Comparison of ENCODE assay signal across 10 mouse cellular contexts in genomic region chr13:56613366-56613998, GRCm38 (mm10). TPM values are rescaled to one million over a fixed set of nuclear protein-coding genes. Genes with fewer than 3 reads are reported as not detected.
A peak's percentile ranks its signal among the peaks of the same experiment; 100 is the strongest.
DNase-seq lines count a peak whose midpoint lies in the region; ATAC-seq and TF ChIP-seq lines count a peak whose summit lies in the region.
"Had no signal": no experiment of that assay in that cellular context is flagged by ENCODE, and none has a peak within 500 bp of the region (broad histone marks: within the 10 kb centered on the region; RNA-seq: fewer than 3 reads in every experiment).

No protein-coding gene starts in this region.

- peak; percentile 70 for DNase-seq in forebrain, embryonic 14.5 days (ENCODE audit: low spot score)
- no peak for DNase-seq in forebrain, embryonic 11.5 days (ENCODE audit: low spot score)
- peak; percentile 71 for DNase-seq in midbrain, postnatal 0 days (ENCODE audit: low spot score)
- no peak for DNase-seq in midbrain, embryonic 11.5 days (ENCODE audit: low spot score, missing footprints)
- DNase-seq in heart, adult 8-10 months (ENCODE audit: low spot score): peak; percentile 66
- DNase-seq in urinary bladder, postnatal 36 days (ENCODE audit: low spot score in 2 of 2): peak; percentile 41 to 70
- no peak for DNase-seq in right cerebral cortex, postnatal 36 days (ENCODE audit: low spot score in 2 of 2)

- H3K9me3 ChIP-seq in forebrain, embryonic 14.5 days (replicated peaks; ENCODE audit: control insufficient read depth, low read length): no peaks in the 10 kb centered on the region
- H3K9me3 ChIP-seq in forebrain, embryonic 11.5 days (ENCODE audit: control insufficient read depth, low read length): no peaks in the 10 kb centered on the region
- H3K9me3 ChIP-seq in midbrain, postnatal 0 days (ENCODE audit: low read length): no peaks in the 10 kb centered on the region
- H3K9me3 ChIP-seq in midbrain, embryonic 11.5 days (ENCODE audit: control insufficient read depth, low read length): no peaks in the 10 kb centered on the region
- no peaks in the 10 kb centered on the region for H3K9me3 ChIP-seq in liver, embryonic 16.5 days (replicated peaks; ENCODE audit: control insufficient read depth, low read length)
- H3K9me3 ChIP-seq: neural tube, embryonic 12.5 days had no signal

- H3K9ac ChIP-seq in forebrain, embryonic 14.5 days (ENCODE audit: low read length): no peak overlapping the region
- no peak overlapping the region for H3K9ac ChIP-seq in forebrain, embryonic 11.5 days (ENCODE audit: low read length)
- no peak overlapping the region for H3K9ac ChIP-seq in midbrain, postnatal 0 days (replicated peaks; ENCODE audit: low read length, poor library complexity, severe bottlenecking)
- no peak overlapping the region for H3K9ac ChIP-seq in midbrain, embryonic 11.5 days (ENCODE audit: low read length)
- no peak overlapping the region for H3K9ac ChIP-seq in liver, embryonic 16.5 days (ENCODE audit: low read depth, low read length)
- H3K9ac ChIP-seq: neural tube, embryonic 12.5 days had no signal

- ATAC-seq in forebrain, embryonic 14.5 days: peak; percentile 64; the same call in 1 of the 2 replicates
- ATAC-seq in forebrain, embryonic 11.5 days (replicated peaks; ENCODE audit: low FRiP score): no peak
- ATAC-seq in midbrain, postnatal 0 days (ENCODE audit: low FRiP score): peak; percentile 50; the same call in 1 of the 2 replicates
- no peak for ATAC-seq in midbrain, embryonic 11.5 days (ENCODE audit: low FRiP score)
- peak; percentile 41 for ATAC-seq in liver, embryonic 16.5 days (ENCODE audit: low read depth)

- no peaks in the 10 kb centered on the region for H3K36me3 ChIP-seq in forebrain, embryonic 14.5 days (ENCODE audit: control insufficient read depth, insufficient read depth, low read length)
- H3K36me3 ChIP-seq in forebrain, embryonic 11.5 days (ENCODE audit: control insufficient read depth, insufficient read depth, low read length): no peaks in the 10 kb centered on the region
- no peaks in the 10 kb centered on the region for H3K36me3 ChIP-seq in midbrain, postnatal 0 days (ENCODE audit: insufficient read depth, low read length)
- no peaks in the 10 kb centered on the region for H3K36me3 ChIP-seq in midbrain, embryonic 11.5 days (ENCODE audit: control insufficient read depth, insufficient read depth, low read length)
- H3K36me3 ChIP-seq in liver, embryonic 16.5 days (ENCODE audit: control insufficient read depth, insufficient read depth): no peaks in the 10 kb centered on the region
- H3K36me3 ChIP-seq: neural tube, embryonic 12.5 days had no signal

- H3K4me1 ChIP-seq in forebrain, embryonic 14.5 days (ENCODE audit: control insufficient read depth, insufficient read depth, low read length): peaks cover 17% of the 10 kb centered on the region
- H3K4me1 ChIP-seq in forebrain, embryonic 11.5 days (replicated peaks; ENCODE audit: control insufficient read depth, insufficient read depth, low read length): peaks cover 11% of the 10 kb centered on the region; the same call in 1 of the 2 replicates
- H3K4me1 ChIP-seq in midbrain, postnatal 0 days (ENCODE audit: insufficient read depth, low read length): no peaks in the 10 kb centered on the region
- H3K4me1 ChIP-seq in midbrain, embryonic 11.5 days (ENCODE audit: control insufficient read depth, insufficient read depth, low read length): peaks cover 19% of the 10 kb centered on the region
- H3K4me1 ChIP-seq in liver, embryonic 16.5 days (ENCODE audit: control insufficient read depth, low read depth, low read length): peaks cover 7% of the 10 kb centered on the region

- H3K27ac ChIP-seq in forebrain, embryonic 14.5 days (ENCODE audit: low read depth, low read length): no peak overlapping the region
- no peak overlapping the region for H3K27ac ChIP-seq in forebrain, embryonic 11.5 days (ENCODE audit: low read depth, low read length)
- no peak overlapping the region for H3K27ac ChIP-seq in midbrain, postnatal 0 days (ENCODE audit: low read depth, low read length)
- H3K27ac ChIP-seq in midbrain, embryonic 11.5 days (ENCODE audit: low read depth, low read length): no peak overlapping the region
- peak overlapping the region; percentile 37 for H3K27ac ChIP-seq in liver, embryonic 16.5 days (ENCODE audit: low read length)
- H3K27ac ChIP-seq: neural tube, embryonic 12.5 days had no signal

- H3K4me3 ChIP-seq in forebrain, embryonic 14.5 days (ENCODE audit: low read depth, low read length): no peak overlapping the region
- H3K4me3 ChIP-seq in forebrain, embryonic 11.5 days (ENCODE audit: low read depth, low read length): no peak overlapping the region
- H3K4me3 ChIP-seq in midbrain, postnatal 0 days (ENCODE audit: low read depth, low read length): no peak overlapping the region
- H3K4me3 ChIP-seq in midbrain, embryonic 11.5 days (ENCODE audit: low read depth, low read length): no peak overlapping the region
- H3K4me3 ChIP-seq in liver, embryonic 16.5 days (ENCODE audit: low read depth, low read length): no peak overlapping the region
- H3K4me3 ChIP-seq: neural tube, embryonic 12.5 days had no signal

- no peak for TF ChIP-seq CTCF in midbrain, postnatal 0 days (IDR thresholded peaks at IDR 0.05)

- H3K4me2 ChIP-seq in forebrain, embryonic 14.5 days (ENCODE audit: low read length): no peak overlapping the region
- no peak overlapping the region for H3K4me2 ChIP-seq in forebrain, embryonic 11.5 days (ENCODE audit: low read depth, low read length, severe bottlenecking)
- no peak overlapping the region for H3K4me2 ChIP-seq in midbrain, postnatal 0 days (ENCODE audit: low read depth, low read length, poor library complexity, severe bottlenecking)
- no peak overlapping the region for H3K4me2 ChIP-seq in midbrain, embryonic 11.5 days
- no peak overlapping the region for H3K4me2 ChIP-seq in liver, embryonic 16.5 days (ENCODE audit: low read depth, low read length)
- H3K4me2 ChIP-seq: neural tube, embryonic 12.5 days had no signal

- H3K27me3 ChIP-seq in forebrain, embryonic 14.5 days (replicated peaks; ENCODE audit: control insufficient read depth, insufficient read depth, low read length): peaks cover 11% of the 10 kb centered on the region; the same call in 1 of the 2 replicates
- H3K27me3 ChIP-seq in forebrain, embryonic 11.5 days (ENCODE audit: control insufficient read depth, insufficient read depth, low read length): peaks cover 9% of the 10 kb centered on the region; the same call in 1 of the 2 replicates
- peaks cover 28% of the 10 kb centered on the region for H3K27me3 ChIP-seq in midbrain, postnatal 0 days (ENCODE audit: insufficient read depth, low read length)
- peaks cover 22% of the 10 kb centered on the region for H3K27me3 ChIP-seq in midbrain, embryonic 11.5 days (ENCODE audit: control insufficient read depth, insufficient read depth, low read length)
- H3K27me3 ChIP-seq in liver, embryonic 16.5 days (ENCODE audit: control insufficient read depth, insufficient read depth, low read depth, low read length): peaks cover 3% of the 10 kb centered on the region

- WGBS in forebrain, embryonic 14.5 days: 64% methylated on average over 9 of the region's 9 CpGs
- 78% methylated on average over 9 of the region's 9 CpGs for WGBS in forebrain, embryonic 11.5 days
- WGBS in midbrain, postnatal 0 days: 66% methylated on average over 9 of the region's 9 CpGs
- WGBS in midbrain, embryonic 11.5 days: 77% methylated on average over 9 of the region's 9 CpGs
- WGBS in liver, embryonic 16.5 days (ENCODE audit: insufficient replicate concordance): 22% methylated on average over 9 of the region's 9 CpGs

RNA-seq across cellular contexts. Expression of gene Tgfbi, which starts 4.2 kb away (rescaled TPM):
- polyA plus RNA-seq in forebrain, embryonic 14.5 days (2014; fragmentation: Nextera tagmentation; extraction: Ambion mirVana): 3.0 and 3.8 TPM in 2 replicates
- 26.1 and 26.2 TPM in 2 replicates for polyA plus RNA-seq in forebrain, embryonic 11.5 days (2014; fragmentation: Nextera tagmentation; extraction: Ambion mirVana)
- total RNA-seq in midbrain, postnatal 0 days (2014; rRNA removed): 6.3 and 7.5 TPM in 2 replicates
- polyA plus RNA-seq in midbrain, postnatal 0 days (2015; fragmentation: Nextera tagmentation; extraction: Ambion mirVana): 3.0 and 3.4 TPM in 2 replicates
- polyA plus RNA-seq in midbrain, embryonic 11.5 days (2014; fragmentation: Nextera tagmentation; extraction: Ambion mirVana): 20.2 and 25.3 TPM in 2 replicates
- 10 to 100 TPM; 10.2 to 16.8 (median 14.4) TPM for total RNA-seq in heart, adult 8-10 months (2022)
- polyA plus RNA-seq in liver, embryonic 16.5 days (2015; fragmentation: Nextera tagmentation; extraction: Ambion mirVana): 9.9 and 10.9 TPM in 2 replicates
- total RNA-seq: CH12.LX had no signal

Comparison
In these comparisons a context has a peak if more than half of its experiments do, and no peak if none do; other contexts are left out.
1. ATAC-seq: peak in forebrain, embryonic 14.5 days (single experiment), midbrain, postnatal 0 days (single experiment) and liver, embryonic 16.5 days (single experiment); none in forebrain, embryonic 11.5 days (single experiment) and midbrain, embryonic 11.5 days (single experiment).
2. DNase-seq: peak in forebrain, embryonic 14.5 days (single experiment), midbrain, postnatal 0 days (single experiment), heart, adult 8-10 months (single experiment) and urinary bladder, postnatal 36 days (2 of 2); none in forebrain, embryonic 11.5 days (single experiment), midbrain, embryonic 11.5 days (single experiment) and right cerebral cortex, postnatal 36 days (0 of 2).